Mouse (Mus musculus) MEL (cell line): ENCODE measurements around the gene Snd1. TPM values are rescaled to one million over a fixed set of nuclear protein-coding genes. Genes with fewer than 3 reads are reported as not detected.

Source experiments
- DNase-seq: peaks from one replicate; pipeline ENCODE4 v3.0.0; 2011; ENCODE audit warnings: low read depth, low spot score
- H3K27ac ChIP-seq: 2 replicates; pipeline ENCODE4 v1.5.1; 2012; ENCODE audit warnings: low read depth, mild to moderate bottlenecking, control low read depth, low read length, moderate library complexity; ENCODE audit not compliant: control insufficient read depth
- H3K27me3 ChIP-seq, 2 experiments: fragments of 150-350 bp in 1 of 2; sonication (generic) in 1 of 2; 2 replicates each; pipeline ENCODE4 v1.6.1; 2012; ENCODE audit warnings: low read length in 2 of 2, mild to moderate bottlenecking in 2 of 2, improper control_type of control experiment in 1 of 2, moderate library complexity in 1 of 2; ENCODE audit not compliant: insufficient read depth in 2 of 2, control insufficient read depth in 1 of 2
- H3K36me3 ChIP-seq, 2 experiments: 2 replicates each; pipeline ENCODE4 v1.6.1; 2012 to 2014; ENCODE audit warnings: low read length in 2 of 2, improper control_type of control experiment in 1 of 2, inconsistent platforms in 1 of 2, mild to moderate bottlenecking in 1 of 2; ENCODE audit not compliant: insufficient read depth in 2 of 2, control insufficient read depth in 1 of 2
- H3K4me1 ChIP-seq, 2 experiments: fragments of 150-350 bp in 1 of 2; sonication (generic) in 1 of 2; 2 replicates each; pipeline ENCODE4 v1.6.1; 2012; ENCODE audit warnings: low read length in 2 of 2, improper control_type of control experiment in 1 of 2, mild to moderate bottlenecking in 1 of 2; ENCODE audit not compliant: insufficient read depth in 2 of 2, control insufficient read depth in 1 of 2
- H3K4me3 ChIP-seq, 2 experiments: fragments of 150-350 bp in 1 of 2; sonication (generic) in 1 of 2; 2 replicates each; pipeline ENCODE4 v1.5.1; 2012; ENCODE audit warnings: low read depth in 2 of 2, low read length in 2 of 2, mild to moderate bottlenecking in 2 of 2, moderate library complexity in 2 of 2, control low read depth in 1 of 2, improper control_type of control experiment in 1 of 2; ENCODE audit not compliant: control insufficient read depth in 1 of 2, insufficient read depth in 1 of 2
- H3K79me2 ChIP-seq: 2 replicates; pipeline ENCODE4 v1.6.1; 2012; ENCODE audit warnings: mild to moderate bottlenecking, low read length, moderate library complexity; ENCODE audit not compliant: control insufficient read depth, poor library complexity, insufficient read depth
- H3K9ac ChIP-seq: 2 replicates; pipeline ENCODE4 v1.6.1; 2012; ENCODE audit warnings: low read depth, mild to moderate bottlenecking, control low read depth, low read length, moderate library complexity; ENCODE audit not compliant: control insufficient read depth, poor library complexity, severe bottlenecking
- H3K9me3 ChIP-seq: fragments of 150-350 bp; sonication (generic); replicated peaks from 2 replicates; pipeline ENCODE4 v1.6.1; 2012; ENCODE audit warnings: mild to moderate bottlenecking, low read length, improper control_type of control experiment, moderate library complexity; ENCODE audit not compliant: insufficient read depth
- CHD1 ChIP-seq: IDR thresholded peaks from 2 replicates; pipeline ENCODE4 v1.6.1; 2012; ENCODE audit warnings: low read depth, mild to moderate bottlenecking, inconsistent platforms, low read length, improper control_type of control experiment
- E2F4 ChIP-seq: IDR thresholded peaks from 2 replicates; pipeline ENCODE4 v1.6.1; 2011; ENCODE audit warnings: low read depth, low read length, improper control_type of control experiment, borderline replicate concordance
- ETS1 ChIP-seq: IDR thresholded peaks from 2 replicates; pipeline ENCODE4 v1.6.1; 2012; ENCODE audit warnings: low read depth, mild to moderate bottlenecking, inconsistent platforms, low read length, improper control_type of control experiment, moderate library complexity
- MAZ ChIP-seq: IDR thresholded peaks from 2 replicates; pipeline ENCODE4 v1.6.1; 2012; ENCODE audit warnings: low read depth, mild to moderate bottlenecking, inconsistent platforms, low read length, improper control_type of control experiment
- MYC ChIP-seq: IDR thresholded peaks from 2 replicates; pipeline ENCODE4 v1.6.1; 2011; ENCODE audit warnings: low read depth, mild to moderate bottlenecking, low read length, improper control_type of control experiment, moderate library complexity
- POLR2AphosphoS5 ChIP-seq: IDR thresholded peaks from 2 replicates; pipeline ENCODE4 v1.6.1; 2012; ENCODE audit warnings: low read depth, borderline replicate concordance, mild to moderate bottlenecking, inconsistent platforms, low read length, moderate library complexity, mixed read lengths
- RCOR1 ChIP-seq: IDR thresholded peaks from 2 replicates; pipeline ENCODE4 v1.6.1; 2012; ENCODE audit warnings: low read depth, mild to moderate bottlenecking, inconsistent platforms, low read length, improper control_type of control experiment
- SIN3A ChIP-seq: IDR thresholded peaks from 2 replicates; pipeline ENCODE4 v1.6.1; 2012; ENCODE audit warnings: low read length, improper control_type of control experiment, inconsistent platforms
- TBP ChIP-seq: IDR thresholded peaks from 2 replicates; pipeline ENCODE4 v1.8.0; 2011; ENCODE audit warnings: low read depth, low read length, improper control_type of control experiment
- TCF12 ChIP-seq: IDR thresholded peaks from 2 replicates; pipeline ENCODE4 v1.6.1; 2014; ENCODE audit warnings: low read depth, mild to moderate bottlenecking, inconsistent platforms, low read length, improper control_type of control experiment, moderate library complexity
- UBTF ChIP-seq: IDR thresholded peaks from 2 replicates; pipeline ENCODE4 v1.6.1; 2012; ENCODE audit warnings: low read depth, mild to moderate bottlenecking, inconsistent platforms, low read length, improper control_type of control experiment, moderate library complexity, borderline replicate concordance; ENCODE audit not compliant: insufficient read depth
- ZC3H11A ChIP-seq: IDR thresholded peaks from 2 replicates; pipeline ENCODE4 v1.6.1; 2012; ENCODE audit warnings: low read depth, mild to moderate bottlenecking, inconsistent platforms, low read length, improper control_type of control experiment
- ZMIZ1 ChIP-seq: IDR thresholded peaks from 2 replicates; pipeline ENCODE4 v1.6.1; 2012; ENCODE audit warnings: low read depth, mild to moderate bottlenecking, inconsistent platforms, low read length, improper control_type of control experiment, moderate library complexity
- polyA plus RNA-seq, 2 experiments: library from polyadenylated mRNA; stranded (reverse) in 1 of 2; unstranded in 1 of 2; fragments of >175 nt in 1 of 2; fragments of >200 nt in 1 of 2; gene quantifications; 2 replicates each; pipeline versions ENCODE4 v1.2.1 to v1.2.4; 2012; ENCODE audit warnings: low replicate concordance in 2 of 2, low read depth in 1 of 2; ENCODE audit not compliant: insufficient read length in 2 of 2, insufficient read depth in 1 of 2, missing spikeins in 1 of 2
- total RNA-seq: library from RNA; depleted of rRNA; stranded (reverse); fragments of 300-350 nt; gene quantifications from 2 replicates; pipeline ENCODE4 v1.2.3, GENCODE M21; 2012

The Snd1 gene
- total and polyA plus RNA-seq, 3 experiments: 192 to 280 TPM; not detected in 1

- Histone ChIP-seq H3K9ac (no peak overlapping the region), H3K36me3 (peaks cover 0 to 3% of the 10 kb centered on the region in 2 experiments; a peak in 2 of 4 replicates), H3K4me3 (no peak overlapping the region), H3K27me3 (no peaks in the 10 kb centered on the region), H3K4me1 (no peaks in the 10 kb centered on the region), H3K27ac (no peak overlapping the region), H3K9me3 (no peaks in the 10 kb centered on the region), H3K79me2 (no peaks in the 10 kb centered on the region)
- no peak for TF ChIP-seq TBP
- no peak for TF ChIP-seq MYC
- no peak for TF ChIP-seq ETS1
- TF ChIP-seq TCF12: no peak
- TF ChIP-seq SIN3A: no peak
- no peak for TF ChIP-seq RCOR1
- TF ChIP-seq CHD1: no peak
- no peak for DNase-seq
Observed at GRCm38 (mm10) chr6:28826689-28827389, 351.9 kb downstream of the Snd1 start.

- Histone ChIP-seq H3K36me3 (peaks cover 0 to 3% of the 10 kb centered on the region in 2 experiments; a peak in 2 of 4 replicates), H3K27me3 (no peaks in the 10 kb centered on the region), H3K79me2 (no peaks in the 10 kb centered on the region), H3K9me3 (no peaks in the 10 kb centered on the region), H3K9ac (no peak overlapping the region), H3K27ac (no peak overlapping the region), H3K4me1 (no peaks in the 10 kb centered on the region), H3K4me3 (no peak overlapping the region)
- TF ChIP-seq MAZ: no peak
- no peak for DNase-seq
Observed at GRCm38 (mm10) chr6:28827565-28827964, 352.6 kb downstream of the Snd1 start.

- TF ChIP-seq ZC3H11A (no peak), POLR2AphosphoS5 (no peak), MYC (no peak), E2F4 (no peak), UBTF (no peak), ZMIZ1 (no peak)
- TF ChIP-seq, all 39 proteins: peak for 0
- H3K9ac ChIP-seq: no peak overlapping the region
- H3K27ac ChIP-seq: no peak overlapping the region
- H3K36me3 ChIP-seq: peaks cover 0 to 3% of the 10 kb centered on the region in 2 experiments; a peak in 2 of 4 replicates
- no peak overlapping the region for H3K4me3 ChIP-seq
- no peaks in the 10 kb centered on the region for H3K9me3 ChIP-seq
- DNase-seq: no peak
- H3K27me3 ChIP-seq: no peaks in the 10 kb centered on the region
- no peaks in the 10 kb centered on the region for H3K79me2 ChIP-seq
- no peaks in the 10 kb centered on the region for H3K4me1 ChIP-seq
Observed at GRCm38 (mm10) chr6:28828593-28828992, 353.7 kb downstream of the Snd1 start.
